Mouse (Mus musculus): ENCODE data around the gene Ltv1.

DNA sequence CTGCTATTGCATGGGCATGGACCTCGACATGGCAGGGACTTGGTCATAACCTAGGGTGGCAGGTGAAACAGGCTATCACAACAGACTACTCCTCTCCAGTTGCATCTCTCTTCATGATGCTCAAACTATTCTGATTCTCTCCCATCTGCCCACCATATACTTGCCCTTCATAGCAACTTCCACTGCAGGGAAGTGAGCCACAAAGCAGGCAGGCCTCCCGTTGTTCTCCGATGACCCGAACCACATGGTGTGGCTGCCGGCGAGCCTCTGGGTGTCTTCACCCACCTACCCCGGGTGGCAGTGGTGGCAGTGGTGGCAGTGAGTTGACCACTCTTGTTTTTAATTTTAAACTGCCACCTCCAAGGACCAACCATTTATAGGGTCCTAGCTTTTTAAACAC lies 57.2 kb downstream of the Ltv1 start:
- TF ChIP-seq POLR2A (IDR thresholded peaks at IDR 0.05; ENCODE audit: low read depth, low read length) (no peak), CTCF (conservative IDR thresholded peaks at IDR 0.05; ENCODE audit: insufficient read depth, insufficient read length, low read depth, low read length) (no peak)
